Mouse (Mus musculus): ENCODE results near the gene Eri3. TPM values are rescaled to one million over a fixed set of nuclear protein-coding genes. Genes with fewer than 3 reads are reported as not detected.

Eri3 gene
- polyA plus RNA-seq, 1 experiment: 67.4 TPM

- Histone ChIP-seq H3K79me2 (ENCODE audit: control insufficient read depth, insufficient read depth) (peaks cover 6% of the 10 kb centered on the region), H3K36me3 (ENCODE audit: control insufficient read depth, insufficient read depth) (no peaks in the 10 kb centered on the region)
- no peak for TF ChIP-seq MAX (IDR thresholded peaks at IDR 0.05)
- TF ChIP-seq CTCF (IDR thresholded peaks at IDR 0.05; ENCODE audit: control insufficient read depth, insufficient read depth, insufficient read length): no peak
These were observed 136.2 kb downstream of the Eri3 start for GRCm38 (mm10) chr4:117686354-117686753.

GRCm38 (mm10) chr4:117705361-117705760 is 155.2 kb downstream of the Eri3 start:
- H3K4me3 ChIP-seq (ENCODE audit: insufficient read depth, poor library complexity, severe bottlenecking): no peak overlapping the region
- H3K27me3 ChIP-seq (ENCODE audit: control insufficient read depth, insufficient read depth, insufficient read length): peaks cover 21% of the 10 kb centered on the region
- no peaks in the 10 kb centered on the region for H3K36me3 ChIP-seq (ENCODE audit: control insufficient read depth, insufficient read depth)
- H3K79me3 ChIP-seq (ENCODE audit: low read depth): no peaks in the 10 kb centered on the region
- H3K79me2 ChIP-seq (ENCODE audit: control insufficient read depth, insufficient read depth): no peaks in the 10 kb centered on the region
- TF ChIP-seq MYOD1 (IDR thresholded peaks at IDR 0.05; ENCODE audit: control insufficient read depth, insufficient read length, low read depth): no peak
- TF ChIP-seq MYOG (IDR thresholded peaks at IDR 0.05; ENCODE audit: control insufficient read depth, extremely low read depth, insufficient read length): no peak
- TF ChIP-seq MAX (IDR thresholded peaks at IDR 0.05): no peak
- TF ChIP-seq FOSL1 (IDR thresholded peaks at IDR 0.05; ENCODE audit: insufficient read depth, low read length, poor library complexity, severe bottlenecking): no peak
- TF ChIP-seq CEBPB (IDR thresholded peaks at IDR 0.05; ENCODE audit: low read depth): no peak
- no peak for TF ChIP-seq CTCF (IDR thresholded peaks at IDR 0.05; ENCODE audit: control insufficient read depth, insufficient read depth, insufficient read length)
- no peak for TF ChIP-seq USF1 (IDR thresholded peaks at IDR 0.05; ENCODE audit: low read depth)
- H3ac ChIP-seq (ENCODE audit: control insufficient read depth, insufficient read length, low read depth): no peak overlapping the region

More at GRCm38 (mm10) chr4:117686354-117686753, 136.2 kb downstream of the Eri3 start:
- H3ac ChIP-seq (ENCODE audit: control insufficient read depth, insufficient read length, low read depth): no peak overlapping the region
- peaks cover 3% of the 10 kb centered on the region for H3K27me3 ChIP-seq (ENCODE audit: control insufficient read depth, insufficient read depth, insufficient read length)
- no peak overlapping the region for H3K4me3 ChIP-seq (ENCODE audit: insufficient read depth, poor library complexity, severe bottlenecking)
- H3K79me3 ChIP-seq (ENCODE audit: low read depth): no peaks in the 10 kb centered on the region

- Histone ChIP-seq H3K27me3 (ENCODE audit: control insufficient read depth, insufficient read depth, insufficient read length) (peaks cover 24% of the 10 kb centered on the region), H3K79me3 (ENCODE audit: low read depth) (no peaks in the 10 kb centered on the region), H3K4me3 (ENCODE audit: insufficient read depth, poor library complexity, severe bottlenecking) (no peak overlapping the region), H3K79me2 (ENCODE audit: control insufficient read depth, insufficient read depth) (no peaks in the 10 kb centered on the region), H3K36me3 (ENCODE audit: control insufficient read depth, insufficient read depth) (no peaks in the 10 kb centered on the region), H3ac (ENCODE audit: control insufficient read depth, insufficient read length, low read depth) (no peak overlapping the region)
- no peak for TF ChIP-seq USF1 (IDR thresholded peaks at IDR 0.05; ENCODE audit: low read depth)
- TF ChIP-seq MYOG (IDR thresholded peaks at IDR 0.05; ENCODE audit: control insufficient read depth, extremely low read depth, insufficient read length): no peak
- TF ChIP-seq CEBPB (IDR thresholded peaks at IDR 0.05; ENCODE audit: low read depth): no peak
- TF ChIP-seq MYOD1 (IDR thresholded peaks at IDR 0.05; ENCODE audit: control insufficient read depth, insufficient read length, low read depth): no peak
- TF ChIP-seq CTCF (IDR thresholded peaks at IDR 0.05; ENCODE audit: control insufficient read depth, insufficient read depth, insufficient read length): no peak
- TF ChIP-seq MAX (IDR thresholded peaks at IDR 0.05): no peak
- TF ChIP-seq FOSL1 (IDR thresholded peaks at IDR 0.05; ENCODE audit: insufficient read depth, low read length, poor library complexity, severe bottlenecking): no peak
These were observed 158.8 kb downstream of the Eri3 start for GRCm38 (mm10) chr4:117708780-117709550.

- Histone ChIP-seq H3ac (ENCODE audit: control insufficient read depth, insufficient read length, low read depth) (no peak overlapping the region), H3K27me3 (ENCODE audit: control insufficient read depth, insufficient read depth, insufficient read length) (peaks cover 24% of the 10 kb centered on the region), H3K4me3 (ENCODE audit: insufficient read depth, poor library complexity, severe bottlenecking) (no peak overlapping the region), H3K79me3 (ENCODE audit: low read depth) (no peaks in the 10 kb centered on the region), H3K79me2 (ENCODE audit: control insufficient read depth, insufficient read depth) (no peaks in the 10 kb centered on the region), H3K36me3 (ENCODE audit: control insufficient read depth, insufficient read depth) (no peaks in the 10 kb centered on the region)
- TF ChIP-seq USF1 (IDR thresholded peaks at IDR 0.05; ENCODE audit: low read depth): no peak
- no peak for TF ChIP-seq MYOG (IDR thresholded peaks at IDR 0.05; ENCODE audit: control insufficient read depth, extremely low read depth, insufficient read length)
- no peak for TF ChIP-seq CEBPB (IDR thresholded peaks at IDR 0.05; ENCODE audit: low read depth)
- TF ChIP-seq FOSL1 (IDR thresholded peaks at IDR 0.05; ENCODE audit: insufficient read depth, low read length, poor library complexity, severe bottlenecking): no peak
- no peak for TF ChIP-seq MYOD1 (IDR thresholded peaks at IDR 0.05; ENCODE audit: control insufficient read depth, insufficient read length, low read depth)
- no peak for TF ChIP-seq CTCF (IDR thresholded peaks at IDR 0.05; ENCODE audit: control insufficient read depth, insufficient read depth, insufficient read length)
- no peak for TF ChIP-seq MAX (IDR thresholded peaks at IDR 0.05)
These were observed 162.1 kb downstream of the Eri3 start for GRCm38 (mm10) chr4:117712314-117712713.

- no peaks in the 10 kb centered on the region for H3K36me3 ChIP-seq (ENCODE audit: control insufficient read depth, insufficient read depth)
- no peaks in the 10 kb centered on the region for H3K79me3 ChIP-seq (ENCODE audit: low read depth)
- TF ChIP-seq FOSL1 (IDR thresholded peaks at IDR 0.05; ENCODE audit: insufficient read depth, low read length, poor library complexity, severe bottlenecking) (no peak), CEBPB (IDR thresholded peaks at IDR 0.05; ENCODE audit: low read depth) (no peak), MYOD1 (IDR thresholded peaks at IDR 0.05; ENCODE audit: control insufficient read depth, insufficient read length, low read depth) (no peak), USF1 (IDR thresholded peaks at IDR 0.05; ENCODE audit: low read depth) (no peak), CTCF (IDR thresholded peaks at IDR 0.05; ENCODE audit: control insufficient read depth, insufficient read depth, insufficient read length) (no peak), MYOG (IDR thresholded peaks at IDR 0.05; ENCODE audit: control insufficient read depth, extremely low read depth, insufficient read length) (no peak), MAX (IDR thresholded peaks at IDR 0.05) (no peak)
- no peak overlapping the region for H3ac ChIP-seq (ENCODE audit: control insufficient read depth, insufficient read length, low read depth)
- peaks cover 24% of the 10 kb centered on the region for H3K27me3 ChIP-seq (ENCODE audit: control insufficient read depth, insufficient read depth, insufficient read length)
- H3K79me2 ChIP-seq (ENCODE audit: control insufficient read depth, insufficient read depth): no peaks in the 10 kb centered on the region
- no peak overlapping the region for H3K4me3 ChIP-seq (ENCODE audit: insufficient read depth, poor library complexity, severe bottlenecking)
These were observed 163.3 kb downstream of the Eri3 start for GRCm38 (mm10) chr4:117713303-117714098.

Small RNA genes lying within 50 kb of the gene (microRNA-seq; reads per million reads assigned to microRNA genes)
- not detected for gene Gm25559 (ENCODE audit: borderline microRNAs expressed)

Other genes with a start within 250 kb of the Eri3 start
- 61.2 TPM for gene Rnf220, start 53.3 kb upstream of the Eri3 start, polyA plus RNA-seq (2012; fragmentation: generic; extraction: Trizol)
- gene Dmap1, start 131.9 kb downstream of the Eri3 start, polyA plus RNA-seq (2012; fragmentation: generic; extraction: Trizol): 31.0 TPM
- gene Gm12845, start 174.0 kb downstream of the Eri3 start, polyA plus RNA-seq (2012; fragmentation: generic; extraction: Trizol): not detected
- gene Klf17, start 215.3 kb downstream of the Eri3 start, polyA plus RNA-seq (2012; fragmentation: generic; extraction: Trizol): not detected

Measured in C2C12 (cell line).